Mouse (Mus musculus) forebrain, embryonic 14.5 days (tissue): Measurements from ENCODE around the gene Gga1. TPM values are rescaled to one million over a fixed set of nuclear protein-coding genes. Genes with fewer than 3 reads are reported as not detected.

Experiments
- ATAC-seq: fragments of 200-750 bp; cut with Nextera tagmentation; 2 replicates; pipeline ENCODE4 v1.8.0; 2017; ENCODE audit warnings: mild to moderate bottlenecking, moderate library complexity
- DNase-seq: peaks from one replicate; pipeline ENCODE4 v3.0.0-alpha.2; 2015; ENCODE audit warnings: low spot score
- H3K27ac ChIP-seq: fragments of 300-500 bp; sonication (generic); 2 replicates; pipeline ENCODE4 v1.5.1; 2014; ENCODE audit warnings: low read depth, mild to moderate bottlenecking, control low read depth, low read length, moderate library complexity
- H3K27me3 ChIP-seq: fragments of 300-500 bp; sonication (generic); replicated peaks from 2 replicates; pipeline ENCODE4 v1.6.1; 2014; ENCODE audit warnings: low read length, control low read depth, mixed read lengths; ENCODE audit not compliant: control insufficient read depth, insufficient read depth
- H3K36me3 ChIP-seq: fragments of 300-500 bp; sonication (generic); 2 replicates; pipeline ENCODE4 v1.6.1; 2014; ENCODE audit warnings: low read length, control low read depth; ENCODE audit not compliant: control insufficient read depth, insufficient read depth
- H3K4me1 ChIP-seq: fragments of 300-500 bp; sonication (generic); 2 replicates; pipeline ENCODE4 v1.6.1; 2014; ENCODE audit warnings: antibody characterized with exemption, low read length, control low read depth; ENCODE audit not compliant: control insufficient read depth, insufficient read depth
- H3K4me2 ChIP-seq: fragments of 300-500 bp; sonication (generic); 2 replicates; pipeline ENCODE4 v1.6.1; 2014; ENCODE audit warnings: mild to moderate bottlenecking, control low read depth, low read length
- H3K4me3 ChIP-seq: fragments of 300-500 bp; sonication (generic); 2 replicates; pipeline ENCODE4 v1.5.1; 2014; ENCODE audit warnings: low read depth, low read length, control low read depth
- H3K9ac ChIP-seq: fragments of 300-500 bp; sonication (generic); 2 replicates; pipeline ENCODE4 v1.6.1; 2014; ENCODE audit warnings: mild to moderate bottlenecking, low read length, control low read depth, moderate library complexity
- H3K9me3 ChIP-seq: fragments of 300-500 bp; sonication (generic); replicated peaks from 2 replicates; pipeline ENCODE4 v1.6.1; 2016; ENCODE audit warnings: low read length, control low read depth, mixed read lengths; ENCODE audit not compliant: control insufficient read depth
- WGBS: fragments of 180-500 bp; shearing (Covaris S2); extraction: QIAGEN DNeasy Blood & Tissue Kit; methylation state at CpG from one replicate; pipeline ENCODE4 v1.1.7; 2014; 5-methylcytosine and 5-hydroxymethylcytosine counted together
- polyA plus RNA-seq: library from polyadenylated mRNA; unstranded; fragments of >200 nt; fragmentation: Nextera tagmentation; extraction: Ambion mirVana; gene quantifications from 2 replicates; pipeline ENCODE4 v1.2.1, GENCODE M21; 2014

The Gga1 gene
- polyA plus RNA-seq, 1 experiment from 2014 or later = 34.8 TPM

DNA sequence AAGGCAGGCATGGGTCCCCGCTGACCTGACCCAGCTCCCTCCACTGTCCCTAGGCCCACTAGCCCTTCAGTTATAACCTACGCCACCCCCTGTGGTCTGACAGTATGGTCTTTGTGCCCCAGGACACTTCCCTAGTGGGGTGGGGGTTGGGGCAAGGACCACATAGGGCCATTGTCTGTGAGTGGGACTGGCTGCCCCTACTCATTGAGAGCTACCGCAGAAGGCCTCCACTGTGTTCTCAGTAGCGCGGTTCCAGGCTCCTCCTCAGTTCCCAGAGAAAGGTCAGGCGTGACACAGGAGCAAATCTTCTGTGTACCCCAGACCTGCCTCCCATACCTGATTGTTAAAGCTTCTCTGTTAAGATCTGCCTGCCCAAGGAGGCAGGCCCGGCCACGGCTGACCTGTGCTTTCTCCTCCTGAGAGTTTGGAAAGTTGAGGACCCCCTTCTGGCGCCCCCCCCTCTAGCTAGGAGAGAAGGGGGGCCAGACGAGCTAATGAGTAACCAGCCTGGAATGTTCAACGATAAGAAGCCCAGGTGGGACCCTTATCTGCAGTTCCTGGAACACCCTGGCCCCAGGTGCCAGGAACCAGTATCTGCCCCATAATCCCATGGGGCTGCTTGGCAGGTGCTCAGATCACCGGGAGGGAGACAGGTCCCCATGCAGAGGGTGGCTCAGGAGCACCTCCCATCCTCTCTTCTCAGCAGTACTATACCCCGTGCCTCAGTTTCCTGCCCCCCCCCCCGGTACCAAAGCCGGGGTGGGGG is 26.7 kb upstream of the Gga1 start:
- Histone ChIP-seq H3K4me3 (no peak overlapping the region), H3K9me3 (no peaks in the 10 kb centered on the region), H3K27ac (no peak overlapping the region), H3K4me2 (no peak overlapping the region), H3K9ac (no peak overlapping the region), H3K4me1 (no peaks in the 10 kb centered on the region), H3K36me3 (no peaks in the 10 kb centered on the region), H3K27me3 (no peaks in the 10 kb centered on the region; the same call in 1 of the 2 replicates)
- no peak for ATAC-seq
- WGBS = 75% methylated on average over 14 of the region's 15 CpGs
- DNase-seq = no peak

DNA sequence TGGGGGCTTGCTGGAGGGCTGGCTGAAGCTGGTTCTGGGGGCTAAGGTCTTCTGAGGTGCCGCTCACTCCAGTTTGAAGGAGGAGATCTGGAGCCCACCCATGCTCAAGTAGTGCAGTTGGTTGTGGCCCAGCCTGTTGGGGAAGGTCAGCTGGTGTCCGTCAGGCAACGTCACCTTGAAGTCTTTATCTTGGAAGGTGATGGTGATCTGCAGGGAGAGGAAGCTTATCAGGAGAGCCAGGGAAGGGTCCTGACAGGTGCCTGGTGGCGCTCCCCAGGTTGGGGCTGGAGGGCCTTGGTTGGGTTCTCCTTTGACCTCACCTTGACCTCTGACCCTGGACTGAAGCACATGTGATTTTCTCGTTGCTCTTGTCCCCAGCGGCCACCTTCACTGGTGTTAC is 26.0 kb upstream of the Gga1 start:
- Histone ChIP-seq H3K4me2 (no peak overlapping the region), H3K27me3 (no peaks in the 10 kb centered on the region), H3K36me3 (no peaks in the 10 kb centered on the region), H3K27ac (no peak overlapping the region), H3K9me3 (no peaks in the 10 kb centered on the region), H3K9ac (no peak overlapping the region), H3K4me1 (no peaks in the 10 kb centered on the region), H3K4me3 (no peak overlapping the region)
- no peak for DNase-seq
- WGBS = 81% methylated on average over 6 of the region's 6 CpGs
- no peak for ATAC-seq

DNA sequence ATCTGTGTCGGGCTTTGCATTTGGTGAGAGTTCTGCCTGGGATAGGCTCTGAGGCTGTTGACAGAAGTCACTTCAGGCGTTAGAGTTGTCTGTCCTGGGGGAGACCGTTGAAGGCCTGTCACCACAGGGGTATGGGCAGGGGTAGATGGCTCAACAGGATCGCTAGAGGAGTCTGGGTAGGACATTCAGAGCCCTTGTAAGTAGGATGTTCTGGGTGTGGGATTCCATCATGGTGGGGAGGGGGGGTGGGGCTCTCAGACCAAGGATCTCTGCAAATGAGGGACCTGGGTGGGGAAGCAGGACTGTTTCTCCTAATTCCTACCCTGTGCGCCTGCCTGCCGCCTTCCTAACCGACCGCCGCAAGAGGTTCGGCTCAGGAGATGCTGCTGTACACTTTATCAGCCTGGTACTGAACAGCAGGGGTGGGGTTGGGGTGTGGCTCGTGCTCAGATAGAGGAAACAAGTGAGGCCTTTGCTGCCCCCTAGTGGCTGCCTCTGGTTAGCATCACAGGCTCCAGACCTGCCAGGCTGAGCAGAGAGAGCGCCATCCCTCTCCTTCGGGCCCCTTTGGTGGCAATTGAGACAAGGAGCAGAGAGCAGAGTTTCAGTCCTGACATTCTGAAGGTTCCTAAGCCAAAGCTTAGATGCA is 25.4 kb upstream of the Gga1 start:
- H3K27me3 ChIP-seq = no peaks in the 10 kb centered on the region
- ATAC-seq (peak; percentile 94), DNase-seq (peak; percentile 92)
- H3K27ac ChIP-seq = no peak overlapping the region
- H3K9ac ChIP-seq = no peak overlapping the region
- H3K4me1 ChIP-seq = no peaks in the 10 kb centered on the region
- H3K4me3 ChIP-seq = no peak overlapping the region
- 19% methylated on average over 13 of the region's 13 CpGs for WGBS
- H3K36me3 ChIP-seq = no peaks in the 10 kb centered on the region
- no peaks in the 10 kb centered on the region for H3K9me3 ChIP-seq
- H3K4me2 ChIP-seq = no peak overlapping the region

DNA sequence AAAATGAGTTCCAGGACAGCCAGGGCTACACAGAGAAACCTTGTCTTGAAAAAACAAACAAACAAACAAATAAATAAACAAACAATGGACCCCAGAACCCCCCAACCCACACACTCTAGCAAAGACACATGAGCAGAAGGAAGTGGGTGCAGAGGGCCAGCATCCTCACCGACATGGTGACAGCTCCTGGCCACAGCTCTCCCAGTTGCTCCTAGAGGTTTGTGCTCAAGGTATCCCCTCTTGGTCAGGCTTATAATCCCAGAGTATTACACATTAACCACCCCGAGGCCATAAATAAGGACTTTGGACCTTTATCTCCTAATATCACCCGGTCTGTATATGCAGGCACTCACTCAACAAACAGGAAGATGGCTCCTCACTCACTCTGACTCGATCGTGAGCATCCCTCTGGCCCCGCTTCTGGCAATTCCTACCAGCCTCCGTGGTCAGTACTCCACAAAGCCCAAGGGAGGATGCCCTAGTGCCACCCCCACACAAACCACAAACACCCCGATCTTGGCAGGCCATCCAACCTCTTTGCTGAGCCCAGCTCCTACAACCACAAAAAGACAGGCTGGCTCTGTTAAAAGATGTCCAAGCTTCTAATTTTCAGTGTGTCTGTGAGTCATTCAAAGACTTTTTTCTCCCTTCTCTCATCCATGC is 21.6 kb upstream of the Gga1 start, which contains the start of gene Lgals2:
Gene Lgals2 (minus strand): TSS at position 227 of the 663 bp plus-strand sequence.
- Histone ChIP-seq H3K4me2 (no peak within 1 kb of the TSS), H3K4me1 (no peaks in the 10 kb centered on the region), H3K4me3 (no peak within 1 kb of the TSS), H3K27me3 (no peaks in the 10 kb centered on the region), H3K27ac (no peak within 1 kb of the TSS), H3K36me3 (no peaks in the 10 kb centered on the region), H3K9me3 (no peaks in the 10 kb centered on the region), H3K9ac (no peak within 1 kb of the TSS)
- no peak for ATAC-seq
- no peak for DNase-seq
- WGBS = 79% methylated on average over 8 of the region's 8 CpGs

DNA sequence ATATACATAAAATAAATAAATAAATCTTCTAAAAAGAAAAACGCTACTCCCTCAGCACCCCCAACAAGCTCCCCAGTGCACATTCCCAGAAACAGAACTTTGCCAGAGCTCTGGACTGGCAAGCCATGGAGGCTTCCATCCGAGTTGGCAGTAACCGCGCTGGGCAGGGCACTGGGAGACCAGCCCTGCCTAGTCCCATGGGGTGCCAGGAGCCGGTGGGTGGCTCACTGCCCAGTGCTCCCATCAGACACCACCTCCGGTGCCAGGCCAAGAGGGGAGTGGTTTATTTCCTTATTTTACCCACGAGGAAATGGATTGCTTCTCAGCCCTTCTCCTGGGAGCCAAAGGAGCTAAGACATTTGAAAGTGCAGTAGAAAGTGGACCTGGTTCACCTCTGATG is 20.0 kb upstream of the Gga1 start:
- no peaks in the 10 kb centered on the region for H3K4me1 ChIP-seq
- H3K4me2 ChIP-seq = no peak overlapping the region
- DNase-seq (no peak), ATAC-seq (no peak)
- H3K9ac ChIP-seq = no peak overlapping the region
- H3K36me3 ChIP-seq = no peaks in the 10 kb centered on the region
- H3K4me3 ChIP-seq = no peak overlapping the region
- H3K9me3 ChIP-seq = no peaks in the 10 kb centered on the region
- 80% methylated on average over 7 of the region's 7 CpGs for WGBS
- no peak overlapping the region for H3K27ac ChIP-seq
- H3K27me3 ChIP-seq = no peaks in the 10 kb centered on the region

DNA sequence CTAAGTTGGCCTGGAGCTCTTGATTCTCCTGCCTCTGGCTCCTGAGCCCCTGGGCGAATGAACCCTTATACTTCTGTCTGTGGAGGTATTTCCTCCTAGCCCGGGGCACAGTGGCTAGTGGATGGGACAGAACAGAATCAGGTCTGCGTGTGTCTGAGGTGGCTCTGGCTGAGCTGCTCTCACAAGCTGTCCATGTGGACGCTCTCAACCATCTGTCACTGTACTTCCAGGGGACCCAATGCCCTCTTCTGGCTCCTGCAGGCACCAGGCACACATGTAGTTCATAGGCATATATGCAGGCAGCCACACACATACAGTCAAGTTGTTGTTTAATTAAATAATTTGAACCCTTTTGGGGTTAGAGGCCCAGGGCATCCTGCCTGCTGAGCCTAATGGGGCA is 17.7 kb upstream of the Gga1 start:
- no peak overlapping the region for H3K4me3 ChIP-seq
- H3K9me3 ChIP-seq = no peaks in the 10 kb centered on the region
- ATAC-seq = no peak
- no peak overlapping the region for H3K27ac ChIP-seq
- H3K4me1 ChIP-seq = no peaks in the 10 kb centered on the region
- H3K9ac ChIP-seq = no peak overlapping the region
- H3K27me3 ChIP-seq = no peaks in the 10 kb centered on the region
- DNase-seq = no peak
- H3K36me3 ChIP-seq = no peaks in the 10 kb centered on the region
- H3K4me2 ChIP-seq = no peak overlapping the region
- WGBS = 78% methylated on average over 4 of the region's 4 CpGs

DNA sequence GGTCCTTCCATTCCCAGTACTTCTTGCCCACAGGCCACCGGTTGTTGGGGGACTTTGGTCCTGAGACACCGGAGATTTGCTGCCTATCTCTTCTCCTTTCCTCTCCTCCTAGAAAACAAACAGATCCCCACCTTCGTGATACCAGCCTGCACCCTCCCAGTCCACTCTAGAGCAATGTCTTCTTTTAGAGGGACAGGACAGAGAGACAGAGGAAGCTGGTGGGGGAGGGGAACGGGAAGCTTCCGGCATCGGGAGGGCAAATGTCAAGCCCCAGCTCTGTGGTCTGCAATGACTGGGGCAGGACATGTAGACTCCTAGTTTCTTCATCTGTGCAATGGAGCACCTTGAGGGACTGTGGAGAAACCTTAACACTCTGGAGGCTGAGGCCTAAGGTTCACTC is 17.3 kb upstream of the Gga1 start:
- Histone ChIP-seq H3K27ac (no peak overlapping the region), H3K9me3 (no peaks in the 10 kb centered on the region), H3K4me1 (no peaks in the 10 kb centered on the region), H3K36me3 (no peaks in the 10 kb centered on the region), H3K9ac (no peak overlapping the region), H3K4me2 (no peak overlapping the region), H3K4me3 (no peak overlapping the region), H3K27me3 (no peaks in the 10 kb centered on the region)
- 90% methylated on average over 6 of the region's 6 CpGs for WGBS
- ATAC-seq = no peak
- no peak for DNase-seq

DNA sequence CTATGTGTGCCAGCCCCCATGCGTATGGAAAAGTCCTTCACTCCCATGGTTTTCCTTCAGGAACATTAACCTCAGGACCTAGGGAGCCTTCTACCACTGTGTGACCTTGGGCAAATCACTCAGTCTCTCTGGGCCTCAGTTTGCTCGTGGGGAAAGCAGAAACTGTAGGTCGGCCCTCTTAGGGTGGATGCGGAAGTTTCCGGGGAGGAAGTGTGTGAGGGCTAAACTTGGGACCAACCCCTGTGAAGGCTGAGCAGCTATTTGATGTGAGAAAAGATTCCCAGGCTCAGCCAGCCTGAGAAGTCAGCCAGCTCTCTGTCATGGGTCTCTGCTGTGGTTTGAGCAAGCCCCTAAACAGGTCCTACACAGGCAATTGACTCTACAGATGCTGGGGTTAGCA is 14.7 kb upstream of the Gga1 start:
- Histone ChIP-seq H3K27ac (no peak overlapping the region), H3K9me3 (no peaks in the 10 kb centered on the region), H3K36me3 (no peaks in the 10 kb centered on the region), H3K4me2 (no peak overlapping the region), H3K27me3 (no peaks in the 10 kb centered on the region), H3K4me1 (no peaks in the 10 kb centered on the region), H3K9ac (no peak overlapping the region), H3K4me3 (no peak overlapping the region)
- DNase-seq = no peak
- 91% methylated on average over 5 of the region's 5 CpGs for WGBS
- no peak for ATAC-seq

DNA sequence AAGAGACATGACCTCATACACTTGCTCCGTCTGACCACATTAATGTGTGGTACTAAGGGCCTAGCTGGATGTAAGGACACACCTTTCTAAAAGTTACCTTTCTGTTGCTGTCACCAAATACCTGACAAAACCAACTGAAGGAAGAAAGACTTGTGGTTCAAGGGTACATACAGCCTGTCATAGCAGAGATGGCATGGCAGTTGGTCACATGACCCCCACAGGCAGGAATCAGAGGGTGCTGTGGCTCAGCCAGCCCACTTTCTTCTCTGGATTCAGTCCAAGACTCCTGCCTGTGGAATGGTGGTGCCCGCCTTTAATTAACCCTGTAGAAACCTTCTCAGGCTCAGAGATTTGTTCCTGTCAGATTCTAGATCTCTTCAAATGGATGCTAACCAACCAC is 13.8 kb upstream of the Gga1 start:
- Histone ChIP-seq H3K4me2 (no peak overlapping the region), H3K4me1 (peaks cover 3% of the 10 kb centered on the region; the same call in 1 of the 2 replicates), H3K27me3 (no peaks in the 10 kb centered on the region), H3K4me3 (no peak overlapping the region), H3K27ac (no peak overlapping the region), H3K9me3 (no peaks in the 10 kb centered on the region), H3K9ac (no peak overlapping the region), H3K36me3 (no peaks in the 10 kb centered on the region)
- no peak for DNase-seq
- 49% methylated on average over 2 of the region's 2 CpGs for WGBS
- no peak for ATAC-seq
